Comparison of ENCODE assay signal across 35 mouse cellular contexts in genomic region chr15:10535969-10536368, GRCm38 (mm10). TPM values are rescaled to one million over a fixed set of nuclear protein-coding genes. Genes with fewer than 3 reads are reported as not detected.
DNase-seq lines count a peak whose midpoint lies in the region; ATAC-seq and TF ChIP-seq lines count a peak whose summit lies in the region.
"Had no signal": no experiment of that assay in that cellular context is flagged by ENCODE, and none has a peak within 500 bp of the region (broad histone marks: within the 10 kb centered on the region; RNA-seq: fewer than 3 reads in every experiment).

No protein-coding gene starts in this region.

- ATAC-seq in embryonic facial prominence, embryonic 11.5 days (replicated peaks; ENCODE audit: insufficient number of reproducible peaks, low FRiP score, low TSS enrichment, low read depth): no peak
- ATAC-seq in embryonic facial prominence, embryonic 13.5 days (ENCODE audit: insufficient number of reproducible peaks, insufficient read depth, low FRiP score, low TSS enrichment, low read depth): no peak
- peak; percentile 62 for ATAC-seq in limb, embryonic 14.5 days (ENCODE audit: low FRiP score, low read depth)
- ATAC-seq in monocyte, adult 5-6 weeks (replicated peaks; ENCODE audit: insufficient number of reproducible peaks, low FRiP score, low TSS enrichment, poor library complexity, severe bottlenecking): no peak
- ATAC-seq: forebrain, embryonic 14.5 days; forebrain, postnatal 0 days; hindbrain, postnatal 0 days; inflammation-experienced regulatory T-cells, adult 6 months; intestine, embryonic 16.5 days had no signal

- no peaks in the 10 kb centered on the region for H3K27me3 ChIP-seq in embryonic facial prominence, embryonic 11.5 days (ENCODE audit: control insufficient read depth, insufficient read depth, low read length)
- H3K27me3 ChIP-seq in embryonic facial prominence, embryonic 10.5 days (replicated peaks; ENCODE audit: low read depth, poor library complexity, severe bottlenecking): no peaks in the 10 kb centered on the region
- no peaks in the 10 kb centered on the region for H3K27me3 ChIP-seq in embryonic facial prominence, embryonic 13.5 days
- no peaks in the 10 kb centered on the region for H3K27me3 ChIP-seq in limb, embryonic 14.5 days (ENCODE audit: control insufficient read depth, insufficient read depth, low read length)
- H3K27me3 ChIP-seq: embryonic facial prominence, embryonic 12.5 days; heart, embryonic 13.5 days had no signal

- DNase-seq in embryonic facial prominence, embryonic 11.5 days (ENCODE audit: low spot score): peak; percentile 6
- no peak for DNase-seq in embryonic facial prominence, embryonic 10.5 days (ENCODE audit: low spot score)
- peak; percentile 14 for DNase-seq in forelimb bud, embryonic 11.5 days (ENCODE audit: low read depth, low spot score)
- peak; percentile 69 for DNase-seq in limb, embryonic 14.5 days (ENCODE audit: low spot score)
- DNase-seq in ovary, postnatal 14 days (ENCODE audit: low spot score): no peak
- no peak for DNase-seq in urinary bladder, postnatal 36 days (ENCODE audit: low spot score in 2 of 2)
- DNase-seq: adrenal gland, adult 8-10 months; adrenal gland, postnatal 25 days; cerebellum, adult 11-12 months; cerebellum, adult 8-10 months; cerebellum, postnatal 10 days; cerebellum, postnatal 36 days; embryo, embryonic 11 days; forebrain, postnatal 0 days; gastrocnemius, postnatal 10 days; gastrocnemius, postnatal 36 days; heart, adult 18-20 months; heart, postnatal 14 days; heart, postnatal 4 days had no signal

- no peak for TF ChIP-seq POLR2A in limb, embryonic 14.5 days (IDR thresholded peaks at IDR 0.05; ENCODE audit: borderline replicate concordance, extremely low read depth, insufficient read depth, insufficient read length)

- no peaks in the 10 kb centered on the region for H3K36me3 ChIP-seq in embryonic facial prominence, embryonic 11.5 days (replicated peaks; ENCODE audit: control insufficient read depth, insufficient read depth, low read depth, low read length)
- no peaks in the 10 kb centered on the region for H3K36me3 ChIP-seq in embryonic facial prominence, embryonic 10.5 days (replicated peaks)
- no peaks in the 10 kb centered on the region for H3K36me3 ChIP-seq in embryonic facial prominence, embryonic 13.5 days
- H3K36me3 ChIP-seq in limb, embryonic 14.5 days (ENCODE audit: control insufficient read depth, insufficient read depth, low read length): no peaks in the 10 kb centered on the region
- H3K36me3 ChIP-seq: embryonic facial prominence, embryonic 12.5 days; G1E; heart, embryonic 13.5 days had no signal

- no peak overlapping the region for H3K27ac ChIP-seq in embryonic facial prominence, embryonic 11.5 days (replicated peaks; ENCODE audit: low read depth, low read length)
- H3K27ac ChIP-seq in embryonic facial prominence, embryonic 10.5 days (replicated peaks): no peak overlapping the region
- H3K27ac ChIP-seq in embryonic facial prominence, embryonic 13.5 days: 0 out of 2 replicates have a peak overlapping the region, but pooled peaks have one; percentile 5
- H3K27ac ChIP-seq in limb, embryonic 14.5 days (replicated peaks; ENCODE audit: low read depth, low read length): peak overlapping the region; percentile 58; the same call in 1 of the 2 replicates
- H3K27ac ChIP-seq: embryonic facial prominence, embryonic 12.5 days; heart, embryonic 13.5 days; hindbrain, embryonic 14.5 days; hindbrain, postnatal 0 days had no signal

- no peaks in the 10 kb centered on the region for H3K4me1 ChIP-seq in embryonic facial prominence, embryonic 11.5 days (ENCODE audit: control insufficient read depth, insufficient read depth, low read length)
- peaks cover 16% of the 10 kb centered on the region for H3K4me1 ChIP-seq in embryonic facial prominence, embryonic 10.5 days
- H3K4me1 ChIP-seq in embryonic facial prominence, embryonic 13.5 days: peaks cover 14% of the 10 kb centered on the region
- peaks cover 15% of the 10 kb centered on the region for H3K4me1 ChIP-seq in limb, embryonic 14.5 days (ENCODE audit: control insufficient read depth, insufficient read depth, low read length)
- H3K4me1 ChIP-seq: heart, embryonic 13.5 days had no signal

- H3K4me2 ChIP-seq in embryonic facial prominence, embryonic 11.5 days (ENCODE audit: low read depth, low read length): no peak overlapping the region
- no peak overlapping the region for H3K4me2 ChIP-seq in embryonic facial prominence, embryonic 13.5 days
- no peak overlapping the region for H3K4me2 ChIP-seq in limb, embryonic 14.5 days (replicated peaks; ENCODE audit: low read depth, low read length, severe bottlenecking)
- H3K4me2 ChIP-seq: embryonic facial prominence, embryonic 12.5 days; heart, embryonic 13.5 days; hindbrain, embryonic 14.5 days had no signal

- H3K9ac ChIP-seq in embryonic facial prominence, embryonic 11.5 days (replicated peaks; ENCODE audit: low read length): no peak overlapping the region
- no peak overlapping the region for H3K9ac ChIP-seq in embryonic facial prominence, embryonic 13.5 days
- no peak overlapping the region for H3K9ac ChIP-seq in limb, embryonic 14.5 days (ENCODE audit: low read depth, low read length, severe bottlenecking)
- H3K9ac ChIP-seq: embryonic facial prominence, embryonic 12.5 days; forebrain, postnatal 0 days; heart, embryonic 13.5 days; hindbrain, embryonic 14.5 days had no signal

- no peaks in the 10 kb centered on the region for H3K9me3 ChIP-seq in embryonic facial prominence, embryonic 11.5 days (replicated peaks; ENCODE audit: control insufficient read depth, low read length)
- H3K9me3 ChIP-seq in embryonic facial prominence, embryonic 10.5 days: no peaks in the 10 kb centered on the region
- no peaks in the 10 kb centered on the region for H3K9me3 ChIP-seq in embryonic facial prominence, embryonic 13.5 days
- H3K9me3 ChIP-seq in limb, embryonic 14.5 days (ENCODE audit: control insufficient read depth, low read length): no peaks in the 10 kb centered on the region
- H3K9me3 ChIP-seq: embryonic facial prominence, embryonic 12.5 days; G1E; heart, embryonic 13.5 days had no signal

- 63% methylated on average over 7 of the region's 7 CpGs for whole genome bisulfite sequencing in embryonic facial prominence, embryonic 11.5 days
- 77% methylated on average over 7 of the region's 7 CpGs for WGBS in embryonic facial prominence, embryonic 10.5 days
- WGBS in embryonic facial prominence, embryonic 13.5 days: 43% methylated on average over 7 of the region's 7 CpGs
- WGBS in limb, embryonic 14.5 days: 41% methylated on average over 7 of the region's 7 CpGs

- H3K4me3 ChIP-seq in embryonic facial prominence, embryonic 11.5 days (ENCODE audit: low read depth, low read length): no peak overlapping the region
- H3K4me3 ChIP-seq in embryonic facial prominence, embryonic 10.5 days: no peak overlapping the region
- no peak overlapping the region for H3K4me3 ChIP-seq in embryonic facial prominence, embryonic 13.5 days
- no peak overlapping the region for H3K4me3 ChIP-seq in limb, embryonic 14.5 days (replicated peaks; ENCODE audit: low read length)
- H3K4me3 ChIP-seq: embryonic facial prominence, embryonic 12.5 days; heart, embryonic 13.5 days had no signal

RNA-seq across cellular contexts. Expression of gene Ttc23l, which starts 22.5 kb away (rescaled TPM):
- polyA plus RNA-seq in embryonic facial prominence, embryonic 11.5 days (2014; fragmentation: Nextera tagmentation; extraction: Ambion mirVana): not detected in 2 replicates
- not detected in 2 replicates for polyA plus RNA-seq in embryonic facial prominence, embryonic 10.5 days (2016; fragmentation: Nextera tagmentation; extraction: Ambion mirVana)
- not detected in 2 replicates for polyA plus RNA-seq in embryonic facial prominence, embryonic 13.5 days (2015; fragmentation: Nextera tagmentation; extraction: Ambion mirVana)
- not detected in 2 replicates for polyA plus RNA-seq in limb, embryonic 14.5 days (2012; rRNA removed)
- not detected in 2 replicates for polyA plus RNA-seq in limb, embryonic 14.5 days (2014; fragmentation: Nextera tagmentation; extraction: Ambion mirVana)
- 0.38 TPM in 1 of 3 replicates, not detected in the others for total RNA-seq in monocyte, adult 5-6 weeks (2017)
- total RNA-seq: adrenal gland, adult 8-10 months; adrenal gland, postnatal 25 days; forebrain, postnatal 0 days; G1E; gastrocnemius, adult 18-20 months; gastrocnemius, postnatal 10 days; gastrocnemius, postnatal 36 days; heart, adult 18-20 months; heart, postnatal 14 days; heart, postnatal 4 days; hindbrain, postnatal 0 days had no signal
- polyA plus RNA-seq: brain, embryonic 14.5 days; cortical plate, adult 2 months; embryonic facial prominence, embryonic 12.5 days; forebrain, embryonic 11.5 days; forebrain, embryonic 14.5 days; forebrain, postnatal 0 days; G1E; heart, embryonic 13.5 days; heart, embryonic 16.5 days; hindbrain, embryonic 11.5 days; hindbrain, embryonic 14.5 days; hindbrain, postnatal 0 days; inflammation-experienced regulatory T-cells, adult 6 months; intestine, embryonic 16.5 days had no signal

RNA-seq across cellular contexts. Expression of gene Rad1, which starts 50.2 kb away (rescaled TPM):
- polyA plus RNA-seq in embryonic facial prominence, embryonic 11.5 days (2014; fragmentation: Nextera tagmentation; extraction: Ambion mirVana): 31.2 and 34.1 TPM in 2 replicates
- 53.9 and 58.2 TPM in 2 replicates for polyA plus RNA-seq in embryonic facial prominence, embryonic 10.5 days (2016; fragmentation: Nextera tagmentation; extraction: Ambion mirVana)
- 40.3 and 42.7 TPM in 2 replicates for polyA plus RNA-seq in embryonic facial prominence, embryonic 13.5 days (2015; fragmentation: Nextera tagmentation; extraction: Ambion mirVana)
- 29.3 and 33.1 TPM in 2 replicates for polyA plus RNA-seq in limb, embryonic 14.5 days (2012; rRNA removed)
- 10.7 and 14.3 TPM in 2 replicates for polyA plus RNA-seq in limb, embryonic 14.5 days (2014; fragmentation: Nextera tagmentation; extraction: Ambion mirVana)
- total RNA-seq in monocyte, adult 5-6 weeks (2017): 3.8 to 18.1 TPM (median 7.0 TPM) in 3 replicates

RNA-seq across cellular contexts. Expression of gene Brix1, which starts 50.2 kb away (rescaled TPM):
- polyA plus RNA-seq in embryonic facial prominence, embryonic 11.5 days (2014; fragmentation: Nextera tagmentation; extraction: Ambion mirVana): 157 and 185 TPM in 2 replicates
- polyA plus RNA-seq in embryonic facial prominence, embryonic 10.5 days (2016; fragmentation: Nextera tagmentation; extraction: Ambion mirVana): 134 and 138 TPM in 2 replicates
- polyA plus RNA-seq in embryonic facial prominence, embryonic 13.5 days (2015; fragmentation: Nextera tagmentation; extraction: Ambion mirVana): 104 and 123 TPM in 2 replicates
- polyA plus RNA-seq in limb, embryonic 14.5 days (2012; rRNA removed): 19.8 and 30.4 TPM in 2 replicates
- polyA plus RNA-seq in limb, embryonic 14.5 days (2014; fragmentation: Nextera tagmentation; extraction: Ambion mirVana): 105 and 106 TPM in 2 replicates
- 15.8 to 23.5 TPM (median 20.3 TPM) in 3 replicates for total RNA-seq in monocyte, adult 5-6 weeks (2017)

Comparison
In these comparisons a context has a peak if more than half of its experiments do, and no peak if none do; other contexts are left out.
1. DNase-seq: peak in embryonic facial prominence, embryonic 11.5 days (single experiment), forelimb bud, embryonic 11.5 days (single experiment) and limb, embryonic 14.5 days (single experiment); none in embryonic facial prominence, embryonic 10.5 days (single experiment), ovary, postnatal 14 days (single experiment) and urinary bladder, postnatal 36 days (0 of 2).
2. H3K27ac ChIP-seq: peak in embryonic facial prominence, embryonic 13.5 days (single experiment) and limb, embryonic 14.5 days (single experiment); none in embryonic facial prominence, embryonic 11.5 days (single experiment) and embryonic facial prominence, embryonic 10.5 days (single experiment).